Mouse (Mus musculus): ENCODE measurements around the gene Rnf152. TPM values are rescaled to one million over a fixed set of nuclear protein-coding genes. Genes with fewer than 3 reads are reported as not detected.

Rnf152 gene
- 38.1 TPM for polyA plus RNA-seq (2014; fragmentation: Illumina TruSeq; extraction: RNeasy Lipid Tissue Mini Kit (QIAGEN cat#74804); ENCODE audit: low read depth, low replicate concordance)

DNA sequence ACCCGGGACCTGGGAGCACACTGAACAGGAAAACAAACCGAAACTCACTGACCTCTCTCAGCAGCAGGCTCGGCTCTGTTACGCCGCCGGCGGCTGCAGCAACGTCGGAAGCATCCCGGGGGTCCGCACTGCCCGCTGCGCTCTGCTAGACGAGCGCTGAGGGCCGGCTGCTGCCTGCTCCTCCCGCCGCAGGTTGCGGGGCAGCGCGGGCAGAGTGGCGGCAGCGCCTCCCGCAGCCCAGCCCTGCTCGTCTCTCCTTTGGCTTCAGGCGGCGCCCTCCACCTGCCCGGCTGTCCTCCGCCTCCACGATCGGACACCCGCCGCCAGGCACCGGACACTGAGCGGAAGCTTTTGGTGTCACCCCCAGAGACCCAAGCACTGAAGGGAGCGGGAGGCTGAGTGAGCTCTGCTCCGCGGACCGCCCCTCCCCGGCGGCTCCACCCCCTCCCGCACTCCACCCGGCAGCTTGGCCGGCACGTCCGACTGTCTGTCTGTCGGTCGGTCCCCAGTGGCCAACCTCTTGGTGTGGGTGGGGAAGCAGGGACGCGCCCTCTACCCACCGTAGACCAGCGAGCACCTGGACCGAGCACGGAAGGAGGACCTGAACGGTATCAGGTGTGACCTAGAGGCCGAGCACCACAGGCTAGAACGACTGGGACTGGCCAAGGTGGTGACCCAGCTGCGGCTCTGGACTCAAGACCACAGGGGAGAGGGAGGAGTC, at the start of gene Rnf152:
Gene Rnf152 (minus strand): TSS at position 420 of the 721 bp plus-strand sequence.

Data from kidney, adult 10 weeks (tissue).